Mouse (Mus musculus) heart, adult 2 months (tissue): ENCODE data around the gene Rtn2. TPM values are rescaled to one million over a fixed set of nuclear protein-coding genes. Genes with fewer than 3 reads are reported as not detected.

Source experiments
- DNase-seq, 2 experiments: peaks; one replicate each; pipeline ENCODE4 v3.0.0; 2021
- H3K27ac ChIP-seq: fragments of 200-600 bp; 2 replicates; pipeline ENCODE4 v1.8.1; 2022
- H3K27me3 ChIP-seq: fragments of 200-500 bp; 2 replicates; pipeline ENCODE4 v1.6.1; 2012; ENCODE audit warnings: mild to moderate bottlenecking, low read length, inconsistent platforms, mixed read lengths; ENCODE audit not compliant: control insufficient read depth, insufficient read depth
- H3K36me3 ChIP-seq: fragments of 200-500 bp; 2 replicates; pipeline ENCODE4 v1.6.1; 2012; ENCODE audit warnings: low read length, inconsistent platforms; ENCODE audit not compliant: control insufficient read depth, insufficient read depth
- H3K4me1 ChIP-seq: fragments of 200-500 bp; 2 replicates; pipeline ENCODE4 v1.6.1; 2011; ENCODE audit warnings: low read length; ENCODE audit not compliant: control insufficient read depth, insufficient read depth
- H3K4me3 ChIP-seq: fragments of 200-600 bp; 2 replicates; pipeline ENCODE4 v1.8.1; 2022
- H3K79me2 ChIP-seq: fragments of 200-500 bp; replicated peaks from 2 replicates; pipeline ENCODE4 v1.6.1; 2012; ENCODE audit warnings: mild to moderate bottlenecking, inconsistent platforms, low read length, moderate library complexity, mixed read lengths; ENCODE audit not compliant: control insufficient read depth, insufficient read depth
- H3K9ac ChIP-seq: fragments of 200-500 bp; 2 replicates; pipeline ENCODE4 v1.6.1; 2012; ENCODE audit warnings: low read depth, mild to moderate bottlenecking, control low read depth, inconsistent platforms, low read length, mixed read lengths
- CTCF ChIP-seq: fragments of 200-600 bp; IDR thresholded peaks from 2 replicates; pipeline ENCODE4 v1.8.1; 2022; ENCODE audit warnings: antibody characterized with exemption, mild to moderate bottlenecking, moderate library complexity
- EP300 ChIP-seq: fragments of 200-500 bp; IDR thresholded peaks from 2 replicates; pipeline ENCODE4 v1.6.1; 2011; ENCODE audit warnings: low read depth, low read length, control low read depth; ENCODE audit not compliant: insufficient read depth
- POLR2A ChIP-seq: fragments of 200-500 bp; IDR thresholded peaks from 2 replicates; pipeline ENCODE4 v1.6.1; 2011; ENCODE audit warnings: mild to moderate bottlenecking, low read depth, low read length, control low read depth; ENCODE audit not compliant: insufficient read depth
- WGBS: fragments of 180-500 bp; shearing (Covaris S2); methylation state at CpG from one replicate; pipeline ENCODE4 v1.1.7; 2018; 5-methylcytosine and 5-hydroxymethylcytosine counted together
- intact Hi-C: fragments of 180-260 bp; cut with DNase I; formaldehyde crosslinking; loops from one replicate; pipeline ENCODE4 v1.15.1; 2025
- polyA plus RNA-seq: library from polyadenylated mRNA; depleted of rRNA; stranded (reverse); fragments of >200 nt; gene quantifications from 2 replicates; pipeline ENCODE4 v1.2.3, GENCODE M21; 2012
- total RNA-seq, 2 experiments: library from RNA; stranded (reverse); gene quantifications; 2 replicates each; pipeline ENCODE4 v1.2.3; 2021

Gene Rtn2
- total and polyA plus RNA-seq, 3 experiments: 114 to 273 (median 136) TPM

DNA sequence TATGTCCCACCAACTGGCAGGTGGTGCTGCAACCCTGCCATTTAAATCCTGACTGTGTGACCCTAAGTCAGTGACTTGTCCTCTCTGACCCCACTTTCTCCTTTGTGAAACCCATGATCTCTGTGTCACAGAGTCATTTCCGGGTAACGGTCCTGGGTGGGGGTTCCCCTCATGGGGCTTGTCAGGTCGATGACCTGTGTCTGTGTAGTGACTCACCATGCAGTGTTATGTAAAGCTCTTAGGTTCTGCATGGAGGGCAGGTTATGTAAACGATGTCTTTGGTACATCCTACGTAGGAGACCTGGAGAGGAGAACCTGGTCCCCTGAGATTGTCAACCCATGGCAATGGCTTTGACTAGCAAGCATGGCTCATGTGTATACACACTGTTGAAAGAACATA lies 39.0 kb downstream of the Rtn2 start:
- intact Hi-C loops: no loop called here
- Histone ChIP-seq H3K4me3 (no peak overlapping the region), H3K4me1 (peaks cover 13% of the 10 kb centered on the region), H3K9ac (no peak overlapping the region), H3K79me2 (no peaks in the 10 kb centered on the region), H3K27me3 (no peaks in the 10 kb centered on the region), H3K36me3 (no peaks in the 10 kb centered on the region), H3K27ac (no peak overlapping the region)
- TF ChIP-seq EP300: no peak
- no peak for TF ChIP-seq CTCF
- no peak for DNase-seq
- WGBS: 45% methylated on average over 5 of the region's 5 CpGs

DNA sequence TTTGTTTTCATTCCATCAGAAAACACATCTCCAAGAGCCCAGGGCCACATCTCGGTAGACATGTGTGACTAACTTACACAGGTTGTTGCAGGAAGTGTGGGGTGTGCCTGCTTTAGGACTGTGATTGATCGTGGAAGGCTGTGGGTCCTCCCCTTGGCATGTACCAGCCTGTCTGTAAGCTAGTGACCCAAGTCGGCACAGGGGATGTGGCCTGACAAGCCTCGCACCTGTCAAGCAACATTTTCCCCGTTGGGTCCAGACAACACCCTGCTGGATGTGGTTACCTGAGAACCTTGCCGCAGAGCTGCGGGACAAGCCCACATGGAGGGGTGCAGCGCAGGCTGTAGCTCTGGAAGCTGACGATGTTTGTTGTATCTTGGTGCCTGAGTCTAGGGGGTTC lies 40.1 kb downstream of the Rtn2 start:
- DNase-seq: no peak
- Histone ChIP-seq H3K27ac (no peak overlapping the region), H3K4me3 (no peak overlapping the region), H3K4me1 (peaks cover 10% of the 10 kb centered on the region), H3K79me2 (no peaks in the 10 kb centered on the region), H3K9ac (no peak overlapping the region), H3K27me3 (no peaks in the 10 kb centered on the region), H3K36me3 (no peaks in the 10 kb centered on the region)
- no peak for TF ChIP-seq POLR2A
- no peak for TF ChIP-seq EP300
- TF ChIP-seq CTCF: no peak
- intact Hi-C loops: no loop called here
- 56% methylated on average over 9 of the region's 9 CpGs for WGBS

DNA sequence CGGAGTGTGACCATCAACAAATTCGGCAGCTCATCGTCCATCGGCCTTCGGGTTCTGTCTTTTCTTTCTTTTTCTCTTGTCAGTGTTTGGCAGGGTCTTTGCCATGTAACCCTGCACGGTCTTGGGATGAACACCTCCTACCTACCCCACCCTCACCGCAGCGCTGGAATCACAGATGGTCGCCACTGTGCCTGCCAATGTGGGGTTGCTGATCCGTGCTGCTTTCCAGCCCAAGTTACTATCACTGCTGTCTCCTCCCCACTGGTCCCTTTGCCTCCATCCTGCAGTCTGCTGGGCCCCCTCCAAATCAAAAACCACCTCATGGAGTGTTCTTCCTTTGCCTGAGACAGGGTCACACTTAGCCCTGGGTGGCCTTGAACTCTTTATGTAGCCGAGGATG lies 41.8 kb downstream of the Rtn2 start:
- Histone ChIP-seq H3K36me3 (no peaks in the 10 kb centered on the region), H3K4me3 (no peak overlapping the region), H3K79me2 (no peaks in the 10 kb centered on the region), H3K27me3 (no peaks in the 10 kb centered on the region), H3K4me1 (peaks cover 12% of the 10 kb centered on the region), H3K27ac (no peak overlapping the region), H3K9ac (no peak overlapping the region)
- intact Hi-C loops: no loop called here
- no peak for DNase-seq
- 83% methylated on average over 11 of the region's 11 CpGs for WGBS
- TF ChIP-seq EP300 (no peak), CTCF (no peak), POLR2A (no peak)

DNA sequence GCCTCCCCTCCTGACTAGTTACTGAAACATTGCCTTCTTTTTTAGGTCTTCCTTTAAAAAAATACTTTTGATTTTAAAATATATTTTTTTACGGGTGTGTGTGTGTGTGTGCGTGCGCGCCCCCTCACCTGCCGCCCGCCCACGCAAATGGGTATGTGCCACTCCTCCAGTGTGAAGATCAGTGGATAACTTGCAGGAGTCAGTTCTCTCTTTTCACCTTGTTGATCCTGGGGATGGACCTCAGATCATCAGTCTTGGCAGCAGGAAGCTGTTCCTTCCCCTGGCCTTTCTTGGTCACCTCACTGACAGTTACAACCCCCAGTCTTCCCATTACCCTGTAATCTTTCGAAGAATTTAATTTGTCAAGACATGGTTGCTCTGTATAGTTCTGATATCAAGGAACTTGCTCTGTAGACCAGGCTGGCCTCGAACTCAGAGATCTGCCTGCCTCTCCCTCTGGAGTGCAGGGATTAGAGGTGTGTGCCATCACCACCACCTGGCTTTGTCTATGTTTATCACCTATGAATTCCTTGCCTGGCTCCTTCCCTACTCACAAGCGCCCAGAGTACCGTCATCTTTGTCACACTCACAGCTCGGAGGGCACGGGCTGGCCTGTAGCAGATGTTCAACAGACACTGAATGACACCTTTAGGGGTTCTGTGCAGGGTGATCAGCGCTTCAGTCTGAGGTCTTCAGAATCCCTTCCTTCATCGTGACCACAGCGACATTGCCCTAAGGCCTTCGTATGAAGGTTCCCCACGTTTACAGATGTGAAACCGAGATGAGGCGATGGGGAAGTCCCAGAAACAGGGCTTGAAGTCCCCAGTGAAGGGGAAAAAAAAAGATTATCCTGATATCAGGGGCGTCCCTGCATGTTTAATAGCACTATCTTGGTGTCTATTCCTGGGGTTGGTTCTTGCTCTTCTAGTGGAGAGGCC lies 43.1 kb downstream of the Rtn2 start:
- 62% methylated on average over 21 of the region's 21 CpGs for WGBS

DNA sequence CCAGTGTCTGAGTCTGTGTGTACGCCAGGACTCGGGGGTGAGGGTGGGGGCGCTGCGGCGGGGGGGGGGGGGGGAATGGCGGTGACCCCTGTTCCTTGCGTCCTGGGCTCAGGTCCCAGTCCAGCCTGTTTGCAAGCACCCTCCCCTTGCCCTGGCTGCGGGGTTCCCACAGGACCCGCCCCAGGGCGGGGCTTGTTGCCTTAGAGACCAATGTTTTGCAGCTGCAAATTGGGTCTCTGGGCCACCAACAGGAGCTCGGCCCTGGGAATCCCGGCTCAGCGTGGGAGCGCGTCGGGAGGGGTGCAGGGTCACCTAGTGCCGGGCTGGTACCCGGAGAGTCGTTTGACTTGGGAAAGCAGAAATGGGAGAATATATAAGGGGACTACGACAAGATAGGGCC lies 43.9 kb downstream of the Rtn2 start:
- 1% methylated on average over 19 of the region's 20 CpGs for WGBS
- peaks cover 8% of the 10 kb centered on the region for H3K4me1 ChIP-seq
- no peaks in the 10 kb centered on the region for H3K36me3 ChIP-seq
- TF ChIP-seq CTCF: peak; percentile 26
- no peak for TF ChIP-seq POLR2A
- DNase-seq: peak; percentile 95 to 97
- intact Hi-C loops: no loop called here
- H3K79me2 ChIP-seq: no peaks in the 10 kb centered on the region
- H3K27me3 ChIP-seq: no peaks in the 10 kb centered on the region
- H3K4me3 ChIP-seq: peak overlapping the region; percentile 46
- peak overlapping the region; percentile 89 for H3K27ac ChIP-seq
- peak overlapping the region; percentile 67 for H3K9ac ChIP-seq

More for the DNA sequence above, 43.1 kb downstream of the Rtn2 start:
- H3K36me3 ChIP-seq: no peaks in the 10 kb centered on the region
- H3K79me2 ChIP-seq: no peaks in the 10 kb centered on the region
- DNase-seq: no peak
- H3K9ac ChIP-seq: no peak overlapping the region
- no peaks in the 10 kb centered on the region for H3K27me3 ChIP-seq
- peak overlapping the region; percentile 89 for H3K27ac ChIP-seq
- TF ChIP-seq EP300 (no peak), POLR2A (no peak), CTCF (no peak)
- peaks cover 8% of the 10 kb centered on the region for H3K4me1 ChIP-seq
- intact Hi-C loops: no loop called here
- H3K4me3 ChIP-seq: no peak overlapping the region

DNA sequence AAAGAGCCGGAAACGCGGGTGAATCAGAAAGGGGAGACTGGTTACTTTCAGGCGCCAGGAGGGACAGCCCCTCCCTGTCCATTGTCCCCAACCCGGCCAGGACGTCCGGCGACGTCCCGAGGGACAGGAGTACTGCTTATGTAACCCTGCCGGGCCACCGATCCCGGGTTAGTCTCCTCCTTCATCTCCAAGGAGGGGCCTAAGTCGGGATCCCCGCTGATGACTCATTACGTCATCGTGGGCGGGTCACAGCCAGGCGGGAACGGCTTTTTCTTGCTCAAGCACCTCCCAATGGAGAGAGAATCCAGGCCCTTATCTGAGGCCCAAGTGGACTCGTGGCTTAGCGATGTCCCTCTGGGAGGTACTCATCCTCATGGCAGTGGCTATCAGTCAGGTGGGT lies 44.7 kb downstream of the Rtn2 start:
- Histone ChIP-seq H3K9ac (peak overlapping the region; percentile 67; the same call in 1 of the 2 replicates), H3K27ac (peak overlapping the region; percentile 89), H3K79me2 (no peaks in the 10 kb centered on the region), H3K27me3 (no peaks in the 10 kb centered on the region), H3K4me1 (peaks cover 8% of the 10 kb centered on the region), H3K4me3 (peak overlapping the region; percentile 46), H3K36me3 (no peaks in the 10 kb centered on the region)
- WGBS: under 1% methylated on average over 22 of the region's 22 CpGs
- TF ChIP-seq EP300 (peak; percentile 97), CTCF (no peak), POLR2A (peak; percentile 72)
- DNase-seq: peak; percentile 90 to 96
- intact Hi-C loops: no loop called here
